Mouse (Mus musculus): ENCODE data around the gene Naa30.
"Not testable (repeated sequence)": the region's sequence is repeated elsewhere in the genome, so short reads cannot be mapped to it uniquely, and the experiment has no call there.

The Naa30 gene

GRCm38 (mm10) chr14:49171867-49172581, at the start of gene Naa30:
Gene Naa30 (plus strand): TSS chr14:49172226.
- peak; percentile 99 for DNase-seq

- no peak for DNase-seq
Measured at GRCm38 (mm10) chr14:49127162-49127779, 44.8 kb upstream of the Naa30 start.

GRCm38 (mm10) chr14:49128544-49129263, 43.3 kb upstream of the Naa30 start:
- no peak for DNase-seq

GRCm38 (mm10) chr14:49132391-49132790, 39.6 kb upstream of the Naa30 start:
- DNase-seq = no peak

GRCm38 (mm10) chr14:49138171-49138570, 33.9 kb upstream of the Naa30 start:
- DNase-seq = no peak

- no peak for DNase-seq
Measured at GRCm38 (mm10) chr14:49140756-49141155, 31.3 kb upstream of the Naa30 start.

GRCm38 (mm10) chr14:49153801-49154200, 18.2 kb upstream of the Naa30 start:
- DNase-seq = peak; percentile 78

GRCm38 (mm10) chr14:49155572-49155971, 16.5 kb upstream of the Naa30 start:
- peak; percentile 42 for DNase-seq

- no peak for DNase-seq
Measured at GRCm38 (mm10) chr14:49158143-49158925, 13.7 kb upstream of the Naa30 start.

GRCm38 (mm10) chr14:49171286-49171685, 740 bp upstream of the Naa30 start:
- DNase-seq = no peak

GRCm38 (mm10) chr14:49172582-49172988, 559 bp downstream of the Naa30 start:
- peak; percentile 68 for DNase-seq

GRCm38 (mm10) chr14:49173290-49174135, 1.5 kb downstream of the Naa30 start:
- DNase-seq = no peak

- no peak for DNase-seq
Measured at GRCm38 (mm10) chr14:49179736-49180135, 7.7 kb downstream of the Naa30 start.

- DNase-seq = no peak
Measured at GRCm38 (mm10) chr14:49186270-49186669, 14.2 kb downstream of the Naa30 start.

- no peak for DNase-seq
Measured at GRCm38 (mm10) chr14:49197031-49197527, 25.1 kb downstream of the Naa30 start.

- no peak for DNase-seq
Measured at GRCm38 (mm10) chr14:49201073-49201778, 29.2 kb downstream of the Naa30 start.

GRCm38 (mm10) chr14:49210215-49210614, 38.2 kb downstream of the Naa30 start:
- not testable (repeated sequence) for DNase-seq

GRCm38 (mm10) chr14:49218677-49219076, 46.7 kb downstream of the Naa30 start:
- peak; percentile 7 for DNase-seq

GRCm38 (mm10) chr14:49219466-49220022, 47.5 kb downstream of the Naa30 start:
- DNase-seq = peak; percentile 34

- DNase-seq = peak; percentile 20
Measured at GRCm38 (mm10) chr14:49221771-49222170, 49.7 kb downstream of the Naa30 start.

GRCm38 (mm10) chr14:49226471-49226870, 54.4 kb downstream of the Naa30 start:
- DNase-seq = no peak

Data from thymus, postnatal 25 days (tissue).